Mouse (Mus musculus) spleen, postnatal 14 days (tissue): ENCODE measurements around the gene Nudt21.

ENCODE experiments used
- DNase-seq, 2 experiments: peaks; one replicate each; pipeline ENCODE4 v3.0.0; 2021 to 2022; ENCODE audit warnings: low spot score in 2 of 2

Gene Nudt21

DNA sequence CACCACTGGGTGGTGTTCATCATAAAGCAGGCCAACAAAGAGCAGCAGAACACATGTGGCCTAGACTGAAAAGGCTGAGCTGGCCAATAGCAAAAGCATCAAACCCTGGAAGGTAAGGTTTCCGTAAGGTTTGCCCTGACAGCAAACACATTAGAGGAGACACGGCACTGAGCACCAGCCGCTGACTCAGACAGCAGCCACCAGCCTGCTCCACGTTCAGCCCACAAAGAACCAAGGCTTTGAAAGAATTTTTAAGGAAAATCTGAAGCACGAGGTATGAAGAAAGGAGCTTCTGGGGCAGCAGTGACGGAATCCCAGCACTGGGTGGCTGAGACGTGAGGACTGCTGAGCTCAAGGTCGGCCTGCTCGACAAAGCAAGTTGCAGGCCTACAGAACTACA, 32.7 kb downstream of the Nudt21 start:
- DNase-seq = no peak

DNA sequence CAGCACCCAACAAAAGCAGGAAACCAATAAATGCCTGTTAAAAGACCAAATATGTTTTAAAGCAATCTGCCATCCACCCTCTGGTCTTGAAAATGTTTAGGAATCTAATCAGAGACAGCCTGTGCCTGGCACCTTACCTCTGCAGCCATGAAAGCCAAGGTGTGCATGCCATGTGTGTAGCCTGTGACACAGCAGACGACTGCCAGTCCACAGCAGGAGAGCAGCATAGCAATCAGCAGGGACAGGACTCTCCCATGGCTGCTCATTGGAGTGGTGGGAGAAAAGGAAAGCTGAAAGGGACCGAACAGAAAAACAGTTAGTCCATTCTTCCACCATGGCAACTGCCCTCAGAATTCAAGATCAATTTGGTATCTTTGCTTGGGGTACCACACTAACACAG, 37.9 kb downstream of the Nudt21 start:
- DNase-seq = no peak

DNA sequence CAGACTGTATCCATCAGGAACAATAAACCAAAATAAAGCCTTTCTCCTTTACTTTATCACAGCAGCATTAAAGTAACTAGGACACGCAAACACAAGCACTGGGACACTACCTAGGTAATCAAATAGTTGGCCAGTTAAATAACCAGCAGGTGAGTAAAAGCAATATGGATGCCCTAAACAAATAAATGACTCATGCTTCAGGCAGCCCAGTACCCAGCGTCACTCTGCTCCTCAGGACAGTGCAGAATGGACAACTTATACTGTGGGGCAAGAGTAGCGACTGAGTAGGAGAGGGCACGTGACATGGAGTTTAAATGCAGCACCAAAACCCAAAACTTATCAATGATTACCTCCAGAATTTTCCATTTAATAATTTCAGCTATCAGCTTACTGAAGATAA, 47.1 kb downstream of the Nudt21 start:
- no peak for DNase-seq

DNA sequence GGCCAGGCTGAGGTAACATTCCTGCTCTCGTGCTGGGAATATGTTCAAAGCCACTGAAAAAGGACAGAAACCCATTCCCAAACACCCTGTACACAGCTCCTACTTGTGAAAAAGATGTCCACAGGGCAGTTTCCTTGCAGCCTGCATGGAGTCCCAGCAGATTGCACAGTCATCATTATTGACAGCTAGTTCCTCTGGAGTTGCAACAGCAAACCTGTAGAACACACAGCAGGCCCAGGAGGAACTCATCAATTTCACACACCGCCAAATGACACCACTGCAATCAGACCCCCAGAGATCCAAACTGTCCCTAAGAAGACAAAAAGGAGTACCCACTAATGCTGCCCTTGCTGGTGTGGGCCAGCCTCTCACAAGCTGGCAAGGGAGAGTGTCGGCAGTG, 52.1 kb downstream of the Nudt21 start:
- DNase-seq = no peak

DNA sequence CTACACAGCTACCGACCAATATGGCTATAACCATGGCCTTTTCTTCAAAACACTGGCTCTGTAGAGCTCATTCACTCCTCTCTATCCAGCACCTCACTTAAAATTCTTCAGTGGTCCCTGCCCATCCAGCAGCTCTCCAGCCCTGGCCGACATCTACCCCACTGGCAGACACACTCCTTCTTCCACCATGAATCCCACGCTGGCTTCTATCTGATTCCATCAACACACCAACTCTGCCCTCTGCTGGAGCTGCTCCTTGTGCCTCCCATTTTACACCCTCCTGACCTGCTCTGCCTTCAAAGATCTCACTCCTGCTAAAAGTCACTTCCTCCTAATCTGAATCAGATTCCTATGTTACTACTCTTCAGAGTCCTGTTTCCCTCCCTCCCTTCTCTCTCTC, 53.0 kb downstream of the Nudt21 start:
- no peak for DNase-seq

DNA sequence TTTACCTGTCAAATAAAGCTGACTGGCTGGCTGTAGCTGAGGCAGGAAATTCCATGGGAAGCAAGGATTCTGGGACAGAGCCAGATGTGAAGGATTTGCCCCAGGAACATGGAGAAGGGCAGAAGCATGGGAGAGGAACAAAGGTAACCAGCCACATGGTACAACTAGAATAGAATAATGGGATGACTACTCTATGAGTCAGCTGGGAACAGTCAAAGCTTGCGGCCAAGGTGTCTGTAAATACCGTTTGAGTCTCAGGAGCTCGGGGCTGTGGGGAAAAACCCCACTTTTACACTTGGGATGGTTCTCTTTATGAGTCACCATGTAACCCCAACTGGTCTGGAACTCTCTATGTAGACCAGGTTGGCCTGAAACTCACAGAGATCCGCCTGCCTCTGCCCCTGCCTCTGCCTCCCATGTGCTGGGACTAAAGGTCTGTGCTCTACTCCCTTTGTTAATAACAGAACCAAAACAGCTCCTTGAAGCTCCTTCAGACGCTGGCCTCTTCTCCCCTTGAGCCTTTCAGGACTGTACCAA, 55.1 kb downstream of the Nudt21 start:
- DNase-seq = no peak

DNA sequence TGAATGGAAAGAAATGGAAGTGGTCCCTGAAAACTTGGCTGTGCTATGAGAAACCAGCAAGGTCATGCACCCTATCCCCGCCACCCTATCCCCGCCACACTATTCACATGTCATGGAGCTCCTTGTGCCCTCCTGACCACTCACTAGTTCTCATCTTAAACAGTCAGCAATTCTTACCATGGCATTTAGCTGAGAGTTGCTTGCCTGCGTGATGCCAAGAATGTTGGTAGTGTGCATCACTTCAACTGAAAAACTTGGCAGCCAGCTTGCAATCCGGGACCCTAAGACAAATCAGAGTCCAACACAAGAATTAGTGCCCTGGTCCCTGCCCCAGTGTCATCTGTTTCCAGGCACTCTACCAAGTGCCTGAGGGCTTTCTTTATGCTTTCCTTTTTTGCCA, 56.7 kb downstream of the Nudt21 start:
- no peak for DNase-seq

DNA sequence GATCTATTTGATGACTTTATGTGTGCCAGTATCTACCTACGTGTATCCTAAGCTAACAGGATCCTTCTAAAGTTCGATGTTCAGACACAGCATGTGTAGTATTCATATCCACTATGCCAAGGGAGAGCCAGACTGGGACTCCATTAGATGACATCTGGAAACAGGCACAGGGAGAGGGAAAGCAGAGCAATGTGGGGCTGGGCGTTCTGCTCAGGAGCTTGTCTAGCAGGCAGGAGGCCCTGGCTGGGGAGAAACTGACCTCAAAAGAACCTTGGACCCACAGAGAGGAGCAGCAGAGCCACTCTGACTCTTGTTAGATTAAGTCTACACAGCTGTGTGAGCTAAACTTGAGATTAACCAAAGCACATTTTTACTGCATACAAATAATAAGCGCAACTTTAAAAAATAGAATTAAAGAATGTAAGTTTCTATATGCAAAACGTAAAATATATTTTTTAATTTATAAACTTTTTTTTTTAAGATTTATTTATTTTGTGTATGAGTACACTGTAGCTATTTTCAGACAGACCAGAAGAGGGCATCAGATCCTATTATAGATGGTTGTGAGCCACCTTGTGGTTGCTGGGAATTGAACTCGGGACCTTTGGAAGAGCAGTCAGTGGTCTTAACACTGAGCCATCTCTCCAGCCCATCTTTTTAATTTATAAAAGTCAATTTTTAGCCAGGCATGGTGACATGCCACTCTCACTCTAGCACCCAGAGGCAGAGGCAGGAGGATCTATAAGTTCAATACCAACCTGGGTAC, 60.2 kb downstream of the Nudt21 start:
- DNase-seq = no peak

DNA sequence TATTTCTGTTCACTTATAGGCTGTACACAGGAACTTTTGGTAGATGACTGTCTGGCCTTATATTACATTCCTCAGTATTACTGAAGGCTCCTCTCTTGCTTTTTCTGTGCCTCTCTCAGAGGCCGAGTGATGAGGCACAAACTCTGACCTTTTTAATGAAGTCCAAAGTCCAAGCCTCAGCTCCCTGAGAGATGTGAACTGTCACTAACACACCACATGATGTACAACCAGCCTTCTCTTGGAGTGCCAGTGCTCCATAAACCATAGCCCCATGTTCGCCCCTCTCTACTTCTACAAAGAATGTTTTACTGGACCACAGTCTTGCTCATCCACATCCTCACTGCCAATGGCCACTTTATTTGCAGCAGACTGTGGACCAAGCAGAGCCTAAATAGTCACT, 61.5 kb downstream of the Nudt21 start:
- no peak for DNase-seq

DNA sequence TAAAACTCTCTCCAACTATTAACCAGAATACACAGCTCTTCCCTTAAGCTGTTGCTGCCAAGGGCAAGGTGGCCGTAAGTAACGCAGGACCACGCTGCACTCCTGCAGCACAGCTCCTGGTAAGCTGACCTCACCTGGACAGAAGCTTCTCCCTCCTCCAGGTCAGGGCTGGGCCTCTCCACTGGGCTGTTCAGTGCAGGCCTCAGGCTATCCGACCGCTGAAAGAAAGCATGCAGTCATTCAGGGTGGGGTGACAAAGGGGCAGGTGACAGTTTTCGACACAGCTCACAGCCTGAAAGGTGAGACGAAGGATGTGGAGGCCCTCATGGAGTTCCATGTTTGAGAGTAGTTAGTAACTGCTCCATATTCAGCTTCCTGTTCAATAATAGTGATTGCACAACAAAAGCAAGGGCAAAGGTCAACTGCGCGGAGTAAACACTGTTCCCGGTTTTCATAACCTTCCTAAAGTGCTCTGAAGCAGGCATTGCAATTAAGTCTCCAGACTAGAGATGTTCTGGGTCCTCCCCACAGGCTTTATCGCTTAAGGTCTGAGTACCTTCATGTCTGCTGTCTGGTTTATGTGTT, 62.1 kb downstream of the Nudt21 start:
- no peak for DNase-seq

DNA sequence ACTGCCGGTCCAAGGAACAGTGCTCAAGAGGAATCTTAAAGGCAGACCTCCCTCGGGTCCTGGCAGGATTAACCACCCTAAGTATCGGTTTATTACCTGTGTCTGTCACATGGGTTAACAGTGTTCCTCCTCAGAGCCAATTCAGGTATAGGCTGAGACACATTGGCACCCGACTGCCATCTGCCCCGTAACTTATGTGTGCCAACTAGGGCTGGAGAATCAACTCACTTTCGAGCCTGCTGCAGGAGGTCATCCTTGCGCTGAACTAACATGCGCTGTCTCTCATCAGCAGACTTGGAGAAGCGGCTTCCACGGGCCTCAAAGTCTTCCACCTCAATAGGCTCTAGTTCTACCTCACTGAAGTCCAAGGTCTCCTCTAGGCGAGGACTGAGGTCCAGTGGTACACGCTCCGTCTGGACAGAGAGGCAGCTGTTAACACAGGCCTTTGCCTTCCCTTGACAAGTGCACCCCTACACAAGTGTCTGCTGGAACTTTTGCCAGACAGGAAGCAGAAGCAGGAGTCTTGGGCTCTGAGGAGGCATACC, 62.9 kb downstream of the Nudt21 start:
- DNase-seq = no peak

DNA sequence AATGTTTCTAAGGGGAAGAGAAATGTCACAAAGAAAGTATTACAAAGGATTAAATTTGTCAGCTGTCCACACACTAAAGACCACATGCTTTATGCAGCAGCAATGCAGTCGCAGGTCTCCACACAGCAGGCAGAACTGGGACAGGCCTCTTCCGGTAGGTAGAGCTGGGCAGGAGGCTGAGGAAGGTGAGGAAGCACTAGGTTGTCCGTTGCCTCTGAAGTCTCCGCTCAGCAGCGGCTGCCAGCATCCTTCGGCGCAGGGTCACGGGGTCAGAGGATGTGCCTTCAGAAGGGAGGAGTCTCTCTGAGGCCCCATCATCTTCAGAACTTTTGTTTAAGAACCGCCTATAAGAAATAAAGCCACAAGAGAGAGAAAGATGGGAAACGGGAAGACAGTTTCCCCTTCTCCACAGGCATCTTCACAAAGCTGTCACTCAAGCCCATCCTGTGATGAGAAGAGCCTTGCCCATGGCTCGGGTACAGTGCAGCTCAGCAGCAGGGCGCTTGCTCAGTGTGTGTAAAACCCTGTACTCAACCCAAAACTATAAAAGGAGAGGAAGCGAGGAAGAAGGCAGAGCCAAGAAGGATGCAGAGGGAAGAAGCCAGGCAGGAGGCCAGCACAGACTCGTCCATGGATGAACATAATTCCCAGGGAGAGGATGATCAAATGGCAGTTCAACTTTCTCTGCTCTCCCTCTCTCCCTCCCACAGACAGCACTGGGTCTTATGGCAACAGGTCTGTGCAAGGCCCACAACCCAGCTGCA, 63.7 kb downstream of the Nudt21 start:
- DNase-seq = no peak

DNA sequence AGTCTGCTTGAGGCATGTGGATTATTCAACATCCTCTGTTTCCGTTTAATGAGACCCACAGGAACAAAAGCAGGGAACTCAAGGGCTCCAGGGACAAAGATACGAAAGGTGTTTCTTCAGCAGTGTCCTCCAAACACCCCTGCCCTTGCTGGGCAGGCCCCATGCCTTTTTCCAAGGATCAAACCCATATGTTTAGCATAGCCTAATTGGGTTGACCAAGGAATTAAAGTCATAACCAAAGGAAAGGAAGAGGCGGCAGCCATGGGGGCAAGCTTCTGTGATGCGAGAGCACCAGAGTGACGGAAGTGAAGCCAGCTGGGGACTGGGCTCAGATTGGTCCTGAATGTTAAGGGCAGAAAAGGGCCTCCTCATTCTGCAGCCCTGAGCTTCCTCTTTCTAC, 64.6 kb downstream of the Nudt21 start:
- no peak for DNase-seq

DNA sequence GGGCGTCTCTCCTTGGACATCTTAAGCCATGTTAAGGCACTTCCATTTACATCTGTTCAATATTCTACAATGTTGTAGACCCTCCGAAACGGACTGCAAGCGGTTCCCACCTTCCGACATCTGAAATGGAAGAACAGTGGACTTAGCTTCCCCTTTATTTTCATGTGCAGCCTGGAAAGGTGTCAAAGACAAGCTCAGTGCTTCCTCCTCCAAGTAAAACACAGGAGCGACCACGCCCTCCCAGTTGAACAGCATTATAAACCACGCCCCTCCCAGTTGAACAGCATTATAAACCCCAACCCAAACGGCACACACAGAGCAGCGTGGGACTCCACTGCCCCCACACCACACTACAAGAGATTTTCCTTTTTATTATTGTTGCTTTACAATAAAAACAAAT, 65.4 kb downstream of the Nudt21 start:
- no peak for DNase-seq

DNA sequence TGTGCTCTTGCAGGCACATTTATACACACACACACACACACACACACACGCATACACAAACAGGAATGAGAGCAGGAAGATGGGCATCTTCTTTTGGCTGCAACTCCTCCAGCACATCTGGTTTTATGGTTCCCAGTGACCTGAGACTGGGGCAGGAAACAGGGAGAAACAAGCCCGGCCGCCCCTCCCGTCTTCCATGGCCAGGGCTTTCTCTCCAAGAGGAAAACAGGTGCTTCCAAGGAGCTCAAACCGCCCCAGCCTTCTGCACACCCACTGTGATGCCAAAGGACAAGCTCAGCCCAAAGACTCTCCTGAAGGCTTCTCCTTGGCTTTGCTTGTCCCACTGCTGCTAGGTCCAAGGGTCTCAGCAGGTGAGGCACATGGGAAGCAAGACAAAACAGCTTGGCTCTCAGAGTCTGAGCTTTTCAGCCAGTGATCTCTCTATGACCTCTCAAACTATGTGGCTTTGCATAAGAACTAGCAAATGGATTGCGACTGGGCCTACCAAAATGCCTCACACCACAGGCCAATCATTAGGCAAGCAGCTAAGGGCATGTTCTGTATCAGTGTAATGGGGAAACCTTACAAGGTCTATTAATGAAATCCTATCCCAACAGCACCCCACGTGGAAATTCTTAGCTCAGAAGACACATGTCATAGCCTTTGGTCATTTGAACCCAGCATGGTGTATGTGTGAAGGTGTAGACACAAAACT, 67.0 kb downstream of the Nudt21 start:
- DNase-seq = no peak

DNA sequence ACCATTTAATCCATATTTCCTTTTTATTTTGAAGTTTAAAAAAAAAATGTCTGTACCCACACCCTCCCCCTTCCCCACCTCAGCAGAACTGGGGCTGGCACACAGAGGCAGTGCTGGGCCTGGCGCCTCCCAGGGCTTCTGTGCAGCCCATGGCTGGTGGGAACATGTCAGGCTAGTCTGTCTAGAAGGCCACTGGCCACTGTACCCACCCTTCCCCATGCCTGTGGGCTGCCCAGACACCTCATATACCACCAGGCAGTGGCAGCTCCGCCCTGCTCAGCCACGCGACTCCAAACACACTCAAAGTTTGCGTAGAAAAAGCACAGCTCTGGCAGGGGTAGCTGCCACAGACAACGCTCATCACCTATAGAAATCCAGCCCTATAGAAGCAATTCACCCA, 68.5 kb downstream of the Nudt21 start:
- DNase-seq = no peak
